Mouse (Mus musculus) midbrain, embryonic 11.5 days (tissue): Measurements from ENCODE around the gene Ahcyl2. TPM values are rescaled to one million over a fixed set of nuclear protein-coding genes. Genes with fewer than 3 reads are reported as not detected.

Experiments used
- ATAC-seq: fragments of 200-750 bp; cut with Nextera tagmentation; 2 replicates; pipeline ENCODE4 v1.8.0; 2017; ENCODE audit warnings: moderate TSS enrichment, moderate library complexity; ENCODE audit not compliant: low FRiP score
- DNase-seq: peaks from one replicate; pipeline ENCODE4 v3.0.0; 2015; ENCODE audit warnings: low spot score; ENCODE audit errors: missing footprints
- H3K27ac ChIP-seq: fragments of 300-500 bp; sonication (generic); 2 replicates; pipeline ENCODE4 v1.5.1; 2014; ENCODE audit warnings: low read depth, low read length
- H3K27me3 ChIP-seq: fragments of 300-500 bp; sonication (generic); 2 replicates; pipeline ENCODE4 v1.6.1; 2014; ENCODE audit warnings: mild to moderate bottlenecking, low read length, moderate library complexity, mixed read lengths; ENCODE audit not compliant: control insufficient read depth, insufficient read depth
- H3K36me3 ChIP-seq: fragments of 300-500 bp; sonication (generic); 2 replicates; pipeline ENCODE4 v1.6.1; 2014; ENCODE audit warnings: mild to moderate bottlenecking, low read length, moderate library complexity, mixed read lengths; ENCODE audit not compliant: control insufficient read depth, insufficient read depth
- H3K4me1 ChIP-seq: fragments of 300-500 bp; sonication (generic); 2 replicates; pipeline ENCODE4 v1.6.1; 2014; ENCODE audit warnings: low read length; ENCODE audit not compliant: control insufficient read depth, insufficient read depth
- H3K4me2 ChIP-seq: fragments of 300-500 bp; sonication (generic); 2 replicates; pipeline ENCODE4 v1.6.1; 2014; ENCODE audit warnings: mild to moderate bottlenecking, moderate library complexity
- H3K4me3 ChIP-seq: fragments of 300-500 bp; sonication (generic); 2 replicates; pipeline ENCODE4 v1.5.1; 2014; ENCODE audit warnings: low read depth, low read length
- H3K9ac ChIP-seq: fragments of 300-500 bp; sonication (generic); 2 replicates; pipeline ENCODE4 v1.6.1; 2014; ENCODE audit warnings: low read length
- H3K9me3 ChIP-seq: fragments of 300-500 bp; sonication (generic); 2 replicates; pipeline ENCODE4 v1.6.1; 2016; ENCODE audit warnings: low read length; ENCODE audit not compliant: control insufficient read depth
- WGBS: fragments of 180-500 bp; shearing (Covaris S2); extraction: QIAGEN DNeasy Blood & Tissue Kit; methylation state at CpG from one replicate; pipeline ENCODE4 v1.1.7; 2014; 5-methylcytosine and 5-hydroxymethylcytosine counted together
- polyA plus RNA-seq: library from polyadenylated mRNA; unstranded; fragments of >200 nt; fragmentation: Nextera tagmentation; extraction: Ambion mirVana; gene quantifications from 2 replicates; pipeline ENCODE4 v1.2.1, GENCODE M21; 2014

Gene Ahcyl2
- polyA plus RNA-seq, 1 experiment from 2014 or later: 11.3 TPM

- no peak overlapping the region for H3K4me2 ChIP-seq
- H3K9me3 ChIP-seq: no peaks in the 10 kb centered on the region
- H3K27me3 ChIP-seq: no peaks in the 10 kb centered on the region
- ATAC-seq: no peak
- no peak for DNase-seq
- H3K36me3 ChIP-seq: no peaks in the 10 kb centered on the region
- no peak overlapping the region for H3K9ac ChIP-seq
- no peaks in the 10 kb centered on the region for H3K4me1 ChIP-seq
- WGBS: 89% methylated on average over 1 of the region's 1 CpGs
- no peak overlapping the region for H3K27ac ChIP-seq
- no peak overlapping the region for H3K4me3 ChIP-seq
Observed at GRCm38 (mm10) chr6:29935741-29936140, 167.9 kb downstream of the Ahcyl2 start.

- WGBS: 81% methylated on average over 4 of the region's 4 CpGs
- H3K4me1 ChIP-seq: no peaks in the 10 kb centered on the region
- no peak for ATAC-seq
Observed at GRCm38 (mm10) chr6:29940428-29940827, 172.6 kb downstream of the Ahcyl2 start.

GRCm38 (mm10) chr6:29941036-29941435, 173.2 kb downstream of the Ahcyl2 start:
- WGBS: 83% methylated on average over 2 of the region's 2 CpGs
- H3K36me3 ChIP-seq: no peaks in the 10 kb centered on the region
- ATAC-seq: no peak

More at GRCm38 (mm10) chr6:29940428-29940827, 172.6 kb downstream of the Ahcyl2 start:
- H3K36me3 ChIP-seq: no peaks in the 10 kb centered on the region
- no peaks in the 10 kb centered on the region for H3K27me3 ChIP-seq
- H3K4me2 ChIP-seq: no peak overlapping the region
- DNase-seq: no peak
- H3K27ac ChIP-seq: no peak overlapping the region
- no peak overlapping the region for H3K9ac ChIP-seq
- H3K4me3 ChIP-seq: no peak overlapping the region
- no peaks in the 10 kb centered on the region for H3K9me3 ChIP-seq

GRCm38 (mm10) chr6:29944465-29944864, 176.7 kb downstream of the Ahcyl2 start:
- DNase-seq: no peak
- Histone ChIP-seq H3K4me2 (no peak overlapping the region), H3K4me1 (no peaks in the 10 kb centered on the region), H3K27ac (no peak overlapping the region), H3K27me3 (no peaks in the 10 kb centered on the region), H3K4me3 (no peak overlapping the region), H3K36me3 (no peaks in the 10 kb centered on the region), H3K9me3 (no peaks in the 10 kb centered on the region), H3K9ac (no peak overlapping the region)
- WGBS: 75% methylated on average over 1 of the region's 1 CpGs
- ATAC-seq: no peak

More at GRCm38 (mm10) chr6:29941036-29941435, 173.2 kb downstream of the Ahcyl2 start:
- no peak overlapping the region for H3K27ac ChIP-seq
- H3K4me1 ChIP-seq: no peaks in the 10 kb centered on the region
- no peaks in the 10 kb centered on the region for H3K27me3 ChIP-seq
- no peak overlapping the region for H3K4me3 ChIP-seq
- no peak overlapping the region for H3K4me2 ChIP-seq
- no peak overlapping the region for H3K9ac ChIP-seq
- DNase-seq: no peak
- no peaks in the 10 kb centered on the region for H3K9me3 ChIP-seq

GRCm38 (mm10) chr6:29946568-29946967, 178.8 kb downstream of the Ahcyl2 start:
- Histone ChIP-seq H3K4me2 (no peak overlapping the region), H3K4me1 (no peaks in the 10 kb centered on the region), H3K9ac (no peak overlapping the region), H3K27me3 (no peaks in the 10 kb centered on the region), H3K9me3 (no peaks in the 10 kb centered on the region), H3K27ac (no peak overlapping the region), H3K4me3 (no peak overlapping the region), H3K36me3 (no peaks in the 10 kb centered on the region)
- DNase-seq (no peak), ATAC-seq (no peak)
- 88% methylated on average over 2 of the region's 2 CpGs for WGBS

GRCm38 (mm10) chr6:29947823-29948222, 180.0 kb downstream of the Ahcyl2 start:
- Histone ChIP-seq H3K27ac (no peak overlapping the region), H3K9me3 (no peaks in the 10 kb centered on the region), H3K9ac (no peak overlapping the region), H3K27me3 (no peaks in the 10 kb centered on the region), H3K4me3 (no peak overlapping the region), H3K36me3 (no peaks in the 10 kb centered on the region), H3K4me1 (no peaks in the 10 kb centered on the region), H3K4me2 (no peak overlapping the region)
- WGBS: 71% methylated on average over 6 of the region's 6 CpGs
- DNase-seq (no peak), ATAC-seq (no peak)

GRCm38 (mm10) chr6:29956749-29957148, 188.9 kb downstream of the Ahcyl2 start:
- H3K4me2 ChIP-seq: no peak overlapping the region
- no peak overlapping the region for H3K4me3 ChIP-seq
- H3K36me3 ChIP-seq: no peaks in the 10 kb centered on the region
- H3K9ac ChIP-seq: no peak overlapping the region
- DNase-seq (no peak), ATAC-seq (no peak)
- no peaks in the 10 kb centered on the region for H3K9me3 ChIP-seq
- WGBS: 94% methylated on average over 4 of the region's 4 CpGs
- H3K27ac ChIP-seq: no peak overlapping the region
- no peaks in the 10 kb centered on the region for H3K27me3 ChIP-seq
- H3K4me1 ChIP-seq: no peaks in the 10 kb centered on the region

GRCm38 (mm10) chr6:29958669-29959068, 190.9 kb downstream of the Ahcyl2 start:
- no peaks in the 10 kb centered on the region for H3K27me3 ChIP-seq
- H3K9ac ChIP-seq: no peak overlapping the region
- no peak overlapping the region for H3K4me2 ChIP-seq
- no peaks in the 10 kb centered on the region for H3K9me3 ChIP-seq
- H3K36me3 ChIP-seq: no peaks in the 10 kb centered on the region
- no peak for ATAC-seq
- WGBS: 74% methylated on average over 3 of the region's 3 CpGs
- no peak overlapping the region for H3K27ac ChIP-seq
- no peak for DNase-seq
- no peak overlapping the region for H3K4me3 ChIP-seq
- no peaks in the 10 kb centered on the region for H3K4me1 ChIP-seq

GRCm38 (mm10) chr6:29961081-29961480, 193.3 kb downstream of the Ahcyl2 start:
- Histone ChIP-seq H3K9ac (no peak overlapping the region), H3K4me3 (no peak overlapping the region), H3K4me1 (no peaks in the 10 kb centered on the region), H3K27me3 (no peaks in the 10 kb centered on the region), H3K27ac (no peak overlapping the region), H3K9me3 (no peaks in the 10 kb centered on the region), H3K4me2 (no peak overlapping the region), H3K36me3 (no peaks in the 10 kb centered on the region)
- ATAC-seq (no peak), DNase-seq (no peak)
- WGBS: 93% methylated on average over 6 of the region's 6 CpGs
